Mouse (Mus musculus) cerebellum, adult 2 months (tissue): ENCODE measurements at regions not wholly inside any gene's neighbourhood (a gene's known extent, or its start where the extent isn't known, plus 50 kb on each side); places are given as distances from the start of the nearest gene placed in this dataset.

Source experiments
- CTCF ChIP-seq: fragments of 200-500 bp; IDR thresholded peaks from 2 replicates; pipeline ENCODE4 v1.5.1; 2011; ENCODE audit warnings: low read depth, mild to moderate bottlenecking, control low read depth, low read length, moderate library complexity, borderline replicate concordance; ENCODE audit not compliant: insufficient read depth
- POLR2A ChIP-seq: fragments of 200-500 bp; IDR thresholded peaks from 2 replicates; pipeline ENCODE4 v1.6.1; 2011; ENCODE audit warnings: low read length, control low read depth, borderline replicate concordance; ENCODE audit not compliant: insufficient read depth

- no peak for TF ChIP-seq CTCF
- TF ChIP-seq POLR2A, result no peak
Measured at GRCm38 (mm10) chr3:83593321-83593720, 172.8 kb upstream of the Sfrp2 start.
